20 mouse cellular contexts compared by ENCODE assay signal in genomic region chr16:74321666-74322371, GRCm38 (mm10).
A peak's percentile ranks its signal among the peaks of the same experiment; 100 is the strongest.
DNase-seq lines count a peak whose midpoint lies in the region; ATAC-seq lines count a peak whose summit lies in the region.
"Had no signal": no experiment of that assay in that cellular context is flagged by ENCODE, and none has a peak within 500 bp of the region (broad histone marks: within the 10 kb centered on the region; RNA-seq: fewer than 3 reads in every experiment).

No protein-coding gene starts in this region.

- H3K9me3 ChIP-seq in hindbrain, embryonic 12.5 days (replicated peaks), result no peaks in the 10 kb centered on the region
- no peaks in the 10 kb centered on the region for H3K9me3 ChIP-seq in hindbrain, embryonic 13.5 days
- no peaks in the 10 kb centered on the region for H3K9me3 ChIP-seq in forebrain, embryonic 14.5 days (replicated peaks; ENCODE audit: control insufficient read depth, low read length)
- H3K9me3 ChIP-seq in midbrain, embryonic 14.5 days (ENCODE audit: control insufficient read depth, low read length), result no peaks in the 10 kb centered on the region
- H3K9me3 ChIP-seq: heart, embryonic 13.5 days; liver, embryonic 12.5 days had no signal

- 33% methylated on average over 9 of the region's 9 CpGs for WGBS in hindbrain, embryonic 12.5 days
- 31% methylated on average over 9 of the region's 9 CpGs for WGBS in hindbrain, embryonic 13.5 days
- WGBS in forebrain, embryonic 14.5 days, result 35% methylated on average over 9 of the region's 9 CpGs
- 36% methylated on average over 9 of the region's 9 CpGs for WGBS in midbrain, embryonic 14.5 days

- H3K4me3 ChIP-seq in hindbrain, embryonic 12.5 days, result no peak overlapping the region
- H3K4me3 ChIP-seq in hindbrain, embryonic 13.5 days, result no peak overlapping the region
- H3K4me3 ChIP-seq in forebrain, embryonic 14.5 days (ENCODE audit: low read depth, low read length), result no peak overlapping the region
- no peak overlapping the region for H3K4me3 ChIP-seq in midbrain, embryonic 14.5 days (replicated peaks; ENCODE audit: low read depth, low read length)
- H3K4me3 ChIP-seq: heart, embryonic 13.5 days; liver, embryonic 12.5 days had no signal

- H3K9ac ChIP-seq in hindbrain, embryonic 12.5 days, result no peak overlapping the region
- H3K9ac ChIP-seq in hindbrain, embryonic 13.5 days, result no peak overlapping the region
- no peak overlapping the region for H3K9ac ChIP-seq in forebrain, embryonic 14.5 days (ENCODE audit: low read length)
- no peak overlapping the region for H3K9ac ChIP-seq in midbrain, embryonic 14.5 days (replicated peaks; ENCODE audit: low read length)
- H3K9ac ChIP-seq: heart, embryonic 13.5 days; liver, embryonic 12.5 days had no signal

- peaks cover 9% of the 10 kb centered on the region for H3K4me1 ChIP-seq in hindbrain, embryonic 12.5 days
- H3K4me1 ChIP-seq in hindbrain, embryonic 13.5 days (replicated peaks), result peaks cover 11% of the 10 kb centered on the region
- peaks cover 5% of the 10 kb centered on the region; the same call in 1 of the 2 replicates for H3K4me1 ChIP-seq in forebrain, embryonic 14.5 days (ENCODE audit: control insufficient read depth, insufficient read depth, low read length)
- 0 out of 2 replicates have a peak, but pooled peaks cover 10% of the 10 kb centered on the region for H3K4me1 ChIP-seq in midbrain, embryonic 14.5 days (ENCODE audit: control insufficient read depth, insufficient read depth, low read length)
- H3K4me1 ChIP-seq: heart, embryonic 13.5 days; liver, embryonic 12.5 days had no signal

- no peaks in the 10 kb centered on the region for H3K27me3 ChIP-seq in hindbrain, embryonic 12.5 days
- H3K27me3 ChIP-seq in hindbrain, embryonic 13.5 days, result no peaks in the 10 kb centered on the region
- H3K27me3 ChIP-seq in forebrain, embryonic 14.5 days (replicated peaks; ENCODE audit: control insufficient read depth, insufficient read depth, low read length), result no peaks in the 10 kb centered on the region
- no peaks in the 10 kb centered on the region for H3K27me3 ChIP-seq in midbrain, embryonic 14.5 days (ENCODE audit: control insufficient read depth, insufficient read depth, low read length)
- H3K27me3 ChIP-seq: heart, embryonic 13.5 days; liver, embryonic 12.5 days had no signal

- no peaks in the 10 kb centered on the region for H3K36me3 ChIP-seq in hindbrain, embryonic 12.5 days
- H3K36me3 ChIP-seq in hindbrain, embryonic 13.5 days, result no peaks in the 10 kb centered on the region
- H3K36me3 ChIP-seq in forebrain, embryonic 14.5 days (ENCODE audit: control insufficient read depth, insufficient read depth, low read length), result no peaks in the 10 kb centered on the region
- H3K36me3 ChIP-seq in midbrain, embryonic 14.5 days (ENCODE audit: control insufficient read depth, insufficient read depth, low read length), result no peaks in the 10 kb centered on the region
- H3K36me3 ChIP-seq: heart, embryonic 13.5 days; liver, embryonic 12.5 days had no signal

- peak; percentile 31 to 44 for DNase-seq in cerebellum, postnatal 10 days
- no peak for DNase-seq in cerebellum, adult 9-11 months
- DNase-seq in forebrain, embryonic 14.5 days (ENCODE audit: low spot score), result peak; percentile 20
- DNase-seq in midbrain, embryonic 14.5 days, result peak; percentile 13
- no peak for DNase-seq in left cerebral cortex, adult 18-20 months (ENCODE audit: low spot score in 2 of 2)
- no peak for DNase-seq in kidney, postnatal 4 days
- DNase-seq: adrenal gland, adult 8-10 months; cerebellum, adult 9-10 months; gastrocnemius, postnatal 14 days; heart, adult 18-20 months; kidney, adult 9 months; kidney, postnatal 36 days; layer of hippocampus, adult 9-11 months; lung, adult 2 months; right cerebral cortex, postnatal 14 days had no signal

- H3K4me2 ChIP-seq in hindbrain, embryonic 12.5 days (replicated peaks), result no peak overlapping the region
- no peak overlapping the region for H3K4me2 ChIP-seq in hindbrain, embryonic 13.5 days
- H3K4me2 ChIP-seq in forebrain, embryonic 14.5 days (ENCODE audit: low read length), result no peak overlapping the region
- no peak overlapping the region for H3K4me2 ChIP-seq in midbrain, embryonic 14.5 days (ENCODE audit: low read length)
- H3K4me2 ChIP-seq: heart, embryonic 13.5 days; liver, embryonic 12.5 days had no signal

- no peak overlapping the region for H3K27ac ChIP-seq in hindbrain, embryonic 12.5 days
- H3K27ac ChIP-seq in hindbrain, embryonic 13.5 days, result no peak overlapping the region
- H3K27ac ChIP-seq in forebrain, embryonic 14.5 days (ENCODE audit: low read depth, low read length), result no peak overlapping the region
- no peak overlapping the region for H3K27ac ChIP-seq in midbrain, embryonic 14.5 days (replicated peaks; ENCODE audit: low read depth, low read length)
- H3K27ac ChIP-seq: heart, embryonic 13.5 days; liver, embryonic 12.5 days had no signal

- ATAC-seq in hindbrain, embryonic 12.5 days (ENCODE audit: low FRiP score), result 0 out of 2 replicates have a peak, but pooled peaks have one; percentile 50
- no peak for ATAC-seq in hindbrain, embryonic 13.5 days (ENCODE audit: low FRiP score)
- no peak for ATAC-seq in forebrain, embryonic 14.5 days
- ATAC-seq in midbrain, embryonic 14.5 days (ENCODE audit: low FRiP score, low TSS enrichment), result no peak
- ATAC-seq: liver, embryonic 12.5 days; Patski had no signal

Comparison
In these comparisons a context has a peak if more than half of its experiments do, and no peak if none do; other contexts are left out.
1. DNase-seq: peak in cerebellum, postnatal 10 days (2 of 2), forebrain, embryonic 14.5 days (single experiment) and midbrain, embryonic 14.5 days (single experiment); none in cerebellum, adult 9-11 months (single experiment), left cerebral cortex, adult 18-20 months (0 of 2) and kidney, postnatal 4 days (0 of 2).